Mouse (Mus musculus) megakaryocyte, embryonic 14.5 days (primary cell): Measurements from ENCODE around the gene Bud23. TPM values are rescaled to one million over a fixed set of nuclear protein-coding genes. Genes with fewer than 3 reads are reported as not detected.

ENCODE experiments used
- H3K27me3 ChIP-seq: replicated peaks from 2 replicates; pipeline ENCODE3; 2012; ENCODE audit warnings: inconsistent platforms
- H3K36me3 ChIP-seq: replicated peaks from 2 replicates; pipeline ENCODE3; 2012; ENCODE audit warnings: low read length, inconsistent platforms, mixed read lengths
- H3K4me1 ChIP-seq: 2 replicates; pipeline ENCODE4 v1.6.1; 2012; ENCODE audit warnings: inconsistent platforms
- H3K4me3 ChIP-seq: replicated peaks from 2 replicates; pipeline ENCODE3; 2012; ENCODE audit warnings: moderate library complexity, mild to moderate bottlenecking, inconsistent platforms
- H3K9me3 ChIP-seq: 2 replicates; pipeline ENCODE4 v1.6.1; 2012; ENCODE audit warnings: inconsistent platforms
- FLI1 ChIP-seq: IDR thresholded peaks from 2 replicates; pipeline ENCODE4 v1.6.1; 2012; ENCODE audit warnings: low read length, inconsistent platforms, mixed read lengths
- GATA1 ChIP-seq: IDR thresholded peaks from 3 replicates; pipeline ENCODE4 v1.6.1; 2012; ENCODE audit warnings: mixed read lengths, low read length, inconsistent platforms, borderline replicate concordance
- polyA plus RNA-seq: library from polyadenylated mRNA; stranded (reverse); fragments of >175 nt; gene quantifications from 2 replicates; pipeline ENCODE4 v1.2.3, GENCODE M21; 2012; ENCODE audit warnings: low replicate concordance; ENCODE audit not compliant: insufficient read depth

Gene Bud23
- polyA plus RNA-seq, 1 experiment, result 146 TPM

DNA sequence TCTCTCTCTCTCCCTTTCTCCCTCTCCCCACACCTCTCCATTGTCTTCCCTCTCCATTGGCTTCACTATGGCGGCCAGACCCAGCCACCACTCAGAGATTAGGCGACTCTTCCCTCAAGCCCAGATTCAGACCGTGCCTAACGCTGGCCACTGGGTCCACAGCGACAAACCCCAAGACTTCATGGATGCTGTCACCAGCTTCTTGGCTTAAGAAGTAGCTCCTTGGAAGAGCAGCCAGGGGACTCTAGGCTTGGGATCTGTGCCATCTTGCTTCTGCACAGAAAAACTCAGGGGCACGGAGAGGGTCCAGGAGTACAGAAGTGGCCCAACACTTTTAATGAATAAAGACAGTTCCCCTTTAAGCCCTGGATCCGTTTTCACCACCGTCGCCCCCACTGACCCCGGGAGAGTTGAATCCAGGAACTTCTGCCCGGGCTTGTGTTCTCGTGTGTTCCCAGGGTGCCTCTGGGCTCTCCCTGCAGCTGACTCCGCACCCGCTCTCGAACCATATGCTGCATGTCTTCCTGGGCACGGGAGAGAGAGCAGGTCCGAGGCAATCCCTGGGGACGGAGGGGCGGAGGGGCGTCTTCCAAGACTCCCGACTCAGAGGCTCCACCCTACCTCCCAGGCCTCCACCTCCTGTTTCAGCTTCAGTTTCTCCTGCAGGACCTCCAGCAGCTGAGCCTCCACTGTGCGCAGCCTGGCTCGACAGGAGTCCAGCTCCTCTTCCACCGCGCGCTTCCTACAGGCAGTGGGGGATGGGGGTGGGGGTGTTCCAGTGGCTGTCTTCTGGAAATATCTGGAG is 52.7 kb downstream of the Bud23 start:
- Histone ChIP-seq H3K4me1 (peaks cover 57% of the 10 kb centered on the region), H3K36me3 (peaks cover 18% of the 10 kb centered on the region), H3K9me3 (no peaks in the 10 kb centered on the region), H3K27me3 (no peaks in the 10 kb centered on the region), H3K4me3 (peak overlapping the region; percentile 1)
- no peak for TF ChIP-seq FLI1
- no peak for TF ChIP-seq GATA1

GRCm38 (mm10) chr5:135010841-135011743 is 53.7 kb downstream of the Bud23 start:
- Histone ChIP-seq H3K9me3 (no peaks in the 10 kb centered on the region), H3K36me3 (peaks cover 18% of the 10 kb centered on the region), H3K27me3 (peaks cover 1% of the 10 kb centered on the region), H3K4me3 (peak overlapping the region; percentile 94), H3K4me1 (peaks cover 54% of the 10 kb centered on the region)
- TF ChIP-seq FLI1 (no peak), GATA1 (no peak)

DNA sequence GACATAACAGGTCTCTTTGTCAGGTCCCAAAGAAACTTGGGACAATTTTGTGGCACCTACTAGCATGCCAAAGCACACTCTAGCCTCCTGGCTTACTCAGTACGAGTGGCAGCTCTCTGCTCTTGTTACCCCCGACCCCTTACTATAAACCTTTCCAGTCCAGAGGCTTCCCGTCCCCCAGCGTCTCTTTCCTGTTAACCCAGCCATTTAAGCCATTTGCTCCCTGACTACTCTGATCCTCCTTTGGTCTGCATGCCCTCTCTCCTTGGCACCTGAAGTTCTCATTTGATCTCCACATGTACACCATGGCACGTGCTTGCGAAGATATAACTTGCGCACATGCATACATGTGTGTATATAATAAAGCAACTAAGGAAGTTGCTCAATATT is 54.4 kb downstream of the Bud23 start:
- H3K4me3 ChIP-seq, result peak overlapping the region; percentile 94
- peaks cover 5% of the 10 kb centered on the region for H3K27me3 ChIP-seq
- peaks cover 47% of the 10 kb centered on the region for H3K4me1 ChIP-seq
- no peaks in the 10 kb centered on the region for H3K9me3 ChIP-seq
- peaks cover 18% of the 10 kb centered on the region for H3K36me3 ChIP-seq
- TF ChIP-seq FLI1 (no peak), GATA1 (no peak)

DNA sequence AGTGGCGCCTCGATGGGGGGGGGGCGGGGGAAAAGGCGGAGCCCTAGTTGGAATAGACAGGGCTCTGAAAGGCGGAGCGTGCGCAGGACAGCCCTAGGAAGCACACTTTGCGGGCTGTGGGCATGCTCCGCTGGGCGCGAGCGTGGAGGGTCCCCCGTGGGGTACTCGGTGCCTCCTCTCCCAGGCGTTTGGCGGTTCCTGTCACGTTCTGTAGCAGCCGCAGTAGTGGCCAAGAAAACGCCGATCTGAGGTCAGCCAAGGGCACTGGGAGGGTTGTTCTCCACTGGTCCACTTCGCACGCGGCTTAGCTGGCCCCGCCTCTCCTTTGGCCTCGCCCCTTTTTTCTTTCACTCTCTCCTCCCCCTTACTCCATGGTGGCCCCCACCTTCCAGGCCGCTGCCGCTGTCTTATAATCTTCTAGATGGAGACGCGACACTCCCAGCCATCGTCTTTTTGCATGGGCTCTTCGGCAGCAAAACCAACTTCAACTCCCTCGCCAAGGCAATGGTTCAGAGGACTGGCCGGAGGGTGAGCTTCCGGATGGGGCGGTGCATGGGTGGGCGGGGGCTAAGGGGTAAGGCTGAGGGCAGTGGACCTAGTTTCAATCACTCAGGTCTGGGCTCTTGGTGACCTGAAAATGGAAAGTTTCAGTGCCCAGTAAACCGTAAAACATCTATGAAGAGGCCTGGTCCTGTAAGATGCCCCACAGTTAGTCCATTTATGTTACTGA is 55.0 kb downstream of the Bud23 start:
- H3K4me1 ChIP-seq, result peaks cover 44% of the 10 kb centered on the region
- peaks cover 10% of the 10 kb centered on the region for H3K27me3 ChIP-seq
- peaks cover 18% of the 10 kb centered on the region for H3K36me3 ChIP-seq
- H3K9me3 ChIP-seq, result no peaks in the 10 kb centered on the region
- TF ChIP-seq GATA1 (no peak), FLI1 (no peak)
- H3K4me3 ChIP-seq, result peak overlapping the region; percentile 94

DNA sequence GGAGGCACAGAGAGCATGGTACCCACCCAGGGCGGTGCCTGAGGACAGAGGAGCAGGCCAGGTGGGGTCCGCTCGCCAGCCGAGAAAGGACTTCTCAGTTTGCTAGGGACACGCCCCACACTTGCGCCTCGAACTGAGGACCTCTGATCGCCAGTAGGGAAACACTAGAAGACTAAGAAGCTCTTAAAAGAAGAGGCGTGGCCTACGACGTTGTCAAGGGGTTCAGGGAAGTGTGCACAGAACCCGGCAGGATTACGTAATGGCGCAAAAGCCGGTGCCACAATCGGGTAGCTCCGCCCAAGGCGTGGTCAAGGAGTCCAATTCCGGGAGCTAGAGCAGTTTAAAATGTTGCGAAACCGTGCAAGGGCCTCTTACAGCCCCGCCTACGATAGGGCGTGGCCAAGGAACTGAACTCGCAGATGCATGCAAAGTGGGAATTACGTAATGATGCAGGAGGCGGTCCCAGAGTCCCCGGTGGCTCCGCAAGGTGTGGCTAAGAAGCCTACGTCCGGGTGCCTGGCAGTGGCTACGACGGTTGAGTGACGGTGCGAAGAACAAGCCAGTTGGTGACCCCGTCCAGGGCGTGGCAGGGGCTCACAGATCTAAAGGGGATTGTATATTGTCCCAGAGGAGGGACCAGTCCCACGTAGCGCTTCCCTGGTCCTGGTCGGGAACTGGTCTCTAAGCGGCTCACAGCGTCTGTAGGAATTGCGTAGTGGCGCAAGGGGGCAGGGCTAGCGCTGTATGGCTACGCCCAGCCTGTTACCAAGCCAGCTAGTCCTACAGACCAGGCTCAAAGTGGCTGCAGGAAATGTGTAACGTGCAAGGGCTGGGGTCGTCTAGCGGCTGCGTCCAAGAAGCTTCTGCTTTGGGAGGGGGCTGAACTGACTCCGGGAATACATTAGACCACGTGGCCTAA is 55.8 kb downstream of the Bud23 start, which contains the start of gene Abhd11:
Gene Abhd11 (plus strand): TSS at position 482 of the 919 bp plus-strand sequence.
- H3K4me1 ChIP-seq, result peaks cover 44% of the 10 kb centered on the region
- H3K4me3 ChIP-seq, result peak within 1 kb of the TSS; percentile 94
- H3K36me3 ChIP-seq, result peaks cover 18% of the 10 kb centered on the region
- TF ChIP-seq FLI1 (no peak), GATA1 (no peak)
- H3K27me3 ChIP-seq, result peaks cover 11% of the 10 kb centered on the region
- H3K9me3 ChIP-seq, result no peaks in the 10 kb centered on the region

GRCm38 (mm10) chr5:135007802-135008571 is 56.8 kb downstream of the Bud23 start:
- H3K9me3 ChIP-seq, result no peaks in the 10 kb centered on the region
- TF ChIP-seq GATA1 (no peak), FLI1 (no peak)
- H3K27me3 ChIP-seq, result peaks cover 12% of the 10 kb centered on the region
- H3K4me3 ChIP-seq, result peak overlapping the region; percentile 94
- H3K36me3 ChIP-seq, result peaks cover 18% of the 10 kb centered on the region
- peaks cover 42% of the 10 kb centered on the region for H3K4me1 ChIP-seq

Other genes with a start within 250 kb of the Bud23 start
- not detected in 2 replicates for gene Tmem270, start 158.2 kb downstream of the Bud23 start, polyA plus RNA-seq
- not detected in 2 replicates for gene Cldn13, start 149.4 kb downstream of the Bud23 start, polyA plus RNA-seq
- 18.7 and 34.3 TPM in 2 replicates for gene Mettl27, start 132.6 kb downstream of the Bud23 start, polyA plus RNA-seq
- not detected in 2 replicates for gene Cldn4, start 118.0 kb downstream of the Bud23 start, polyA plus RNA-seq
- 0.64 and 3.8 TPM in 2 replicates for gene Cldn3, start 78.7 kb downstream of the Bud23 start, polyA plus RNA-seq
- 23.7 and 34.3 TPM in 2 replicates for gene Abhd11, start 55.8 kb downstream of the Bud23 start, polyA plus RNA-seq
- gene Stx1a, start 41.5 kb downstream of the Bud23 start, polyA plus RNA-seq, result 1.1 and 1.6 TPM in 2 replicates
- 42.1 and 116 TPM in 2 replicates for gene Dnajc30, start 757 bp downstream of the Bud23 start, polyA plus RNA-seq
- 0.44 and 2.3 TPM in 2 replicates for gene Vps37d, start 13.3 kb upstream of the Bud23 start, polyA plus RNA-seq
- 0.12 TPM in 1 of 2 replicates, not detected in the other for gene Mlxipl, start 24.9 kb upstream of the Bud23 start, polyA plus RNA-seq
- gene Tbl2, start 84.7 kb upstream of the Bud23 start, polyA plus RNA-seq, result 6.6 TPM in 1 of 2 replicates, not detected in the other
- 58.2 and 75.1 TPM in 2 replicates for gene Bcl7b, start 103.3 kb upstream of the Bud23 start, polyA plus RNA-seq
- gene Baz1b, start 122.3 kb upstream of the Bud23 start, polyA plus RNA-seq, result 8.4 and 12.3 TPM in 2 replicates
- 0.40 and 1.7 TPM in 2 replicates for gene Fzd9, start 186.3 kb upstream of the Bud23 start, polyA plus RNA-seq